Mouse (Mus musculus): Measurements from ENCODE around the gene Kif1b. TPM values are rescaled to one million over a fixed set of nuclear protein-coding genes. Genes with fewer than 3 reads are reported as not detected.
A peak's percentile ranks its signal among the peaks of the same experiment; 100 is the strongest.

Gene Kif1b
- total and polyA plus RNA-seq, 2 experiments from 2014 or later = 213 to 322 TPM

DNA sequence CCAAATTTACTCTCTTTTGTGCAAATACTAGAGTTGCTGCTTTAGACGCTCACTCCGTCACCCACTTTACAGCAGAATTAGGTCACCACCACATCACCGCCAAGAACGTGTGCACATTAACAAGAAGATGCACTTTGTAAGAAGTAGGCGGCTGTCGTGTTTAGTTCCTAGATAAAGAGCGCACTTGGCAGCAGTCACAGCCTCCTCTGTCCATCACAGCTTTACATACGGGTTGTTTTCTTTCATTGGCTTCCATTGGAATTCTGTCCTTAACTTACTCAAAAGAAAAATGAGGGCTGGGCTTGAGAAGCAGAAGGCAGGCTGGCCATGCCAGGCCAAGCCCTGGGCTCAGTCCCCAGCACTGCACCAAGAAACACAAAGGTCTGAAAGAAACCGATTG is 11.6 kb upstream of the Kif1b start:
- no peaks in the 10 kb centered on the region for H3K4me1 ChIP-seq (ENCODE audit: insufficient read depth, low read length)
- no peaks in the 10 kb centered on the region for H3K27me3 ChIP-seq (ENCODE audit: insufficient read depth, low read length)
- no peak overlapping the region for H3K9ac ChIP-seq (replicated peaks; ENCODE audit: low read length)
- no peak overlapping the region for H3K4me3 ChIP-seq (ENCODE audit: low read length)
- WGBS = 42% methylated on average over 9 of the region's 9 CpGs
- peak overlapping the region; percentile 60 for H3K27ac ChIP-seq
- no peak for TF ChIP-seq CTCF (IDR thresholded peaks at IDR 0.05; ENCODE audit: low read depth)
- ATAC-seq (peak; percentile 90), DNase-seq (ENCODE audit: low spot score) (peak; percentile 73)
- H3K4me2 ChIP-seq (ENCODE audit: low read depth, low read length) = no peak overlapping the region
- no peaks in the 10 kb centered on the region for H3K9me3 ChIP-seq (ENCODE audit: low read length)
- H3K36me3 ChIP-seq (ENCODE audit: insufficient read depth, low read length) = no peaks in the 10 kb centered on the region

GRCm38 (mm10) chr4:149317387-149317786 is 9.9 kb upstream of the Kif1b start:
- Histone ChIP-seq H3K27me3 (ENCODE audit: insufficient read depth, low read length) (no peaks in the 10 kb centered on the region), H3K9me3 (ENCODE audit: low read length) (no peaks in the 10 kb centered on the region), H3K4me1 (ENCODE audit: insufficient read depth, low read length) (no peaks in the 10 kb centered on the region), H3K9ac (replicated peaks; ENCODE audit: low read length) (no peak overlapping the region), H3K36me3 (ENCODE audit: insufficient read depth, low read length) (no peaks in the 10 kb centered on the region), H3K4me3 (ENCODE audit: low read length) (no peak overlapping the region), H3K4me2 (ENCODE audit: low read depth, low read length) (no peak overlapping the region), H3K27ac (peak overlapping the region; percentile 61)
- no peak for TF ChIP-seq CTCF (IDR thresholded peaks at IDR 0.05; ENCODE audit: low read depth)
- peak; percentile 69 for DNase-seq (ENCODE audit: low spot score)
- peak; percentile 68 for ATAC-seq
- WGBS = 40% methylated on average over 5 of the region's 5 CpGs

- no peak overlapping the region for H3K9ac ChIP-seq (replicated peaks; ENCODE audit: low read length)
- H3K27ac ChIP-seq = no peak overlapping the region
- ATAC-seq = no peak
- no peak for TF ChIP-seq CTCF (IDR thresholded peaks at IDR 0.05; ENCODE audit: low read depth)
- no peaks in the 10 kb centered on the region for H3K9me3 ChIP-seq (ENCODE audit: low read length)
- no peak for DNase-seq (ENCODE audit: low spot score)
- no peaks in the 10 kb centered on the region for H3K36me3 ChIP-seq (ENCODE audit: insufficient read depth, low read length)
- H3K27me3 ChIP-seq (ENCODE audit: insufficient read depth, low read length) = no peaks in the 10 kb centered on the region
- WGBS = 91% methylated on average over 11 of the region's 11 CpGs
- H3K4me2 ChIP-seq (ENCODE audit: low read depth, low read length) = no peak overlapping the region
- no peaks in the 10 kb centered on the region for H3K4me1 ChIP-seq (ENCODE audit: insufficient read depth, low read length)
- no peak overlapping the region for H3K4me3 ChIP-seq (ENCODE audit: low read length)
Observed at GRCm38 (mm10) chr4:149314275-149314837, 6.9 kb upstream of the Kif1b start.

DNA sequence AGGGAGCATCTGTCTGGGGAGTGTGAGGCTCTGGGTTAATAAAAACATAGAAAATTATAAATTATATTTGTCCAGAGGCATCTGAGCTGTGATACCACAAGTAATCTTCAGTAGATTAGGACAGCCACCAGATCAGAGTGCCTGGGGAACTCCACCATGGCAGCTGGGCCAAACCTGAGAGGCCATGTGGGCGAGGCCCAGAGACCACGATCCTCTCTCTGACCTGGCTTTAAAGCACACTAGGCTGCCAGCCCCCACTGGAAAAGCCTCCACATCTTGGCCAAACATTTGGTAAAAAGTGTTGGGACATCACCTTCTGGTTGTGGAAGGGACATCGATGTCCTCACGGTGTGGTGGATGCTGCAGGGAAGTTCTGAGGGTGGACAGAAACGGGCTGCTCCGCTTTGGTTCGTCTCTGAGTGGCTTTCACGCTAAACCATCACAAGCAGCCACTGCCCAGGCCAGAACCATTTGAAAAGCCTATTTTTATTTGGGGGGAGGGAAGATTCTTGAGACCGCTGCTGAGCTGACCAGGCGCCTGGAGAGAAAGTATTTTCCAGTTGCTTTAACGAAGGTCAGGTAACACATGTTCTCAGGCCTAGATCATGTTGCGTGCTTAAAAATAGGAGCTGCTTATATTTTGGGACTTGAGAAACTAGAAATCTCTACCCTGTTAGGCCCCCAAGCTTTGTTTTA is 6.2 kb upstream of the Kif1b start:
- TF ChIP-seq CTCF (IDR thresholded peaks at IDR 0.05; ENCODE audit: low read depth) = no peak
- Histone ChIP-seq H3K27me3 (ENCODE audit: insufficient read depth, low read length) (no peaks in the 10 kb centered on the region), H3K4me1 (ENCODE audit: insufficient read depth, low read length) (no peaks in the 10 kb centered on the region), H3K27ac (no peak overlapping the region), H3K36me3 (ENCODE audit: insufficient read depth, low read length) (no peaks in the 10 kb centered on the region), H3K9ac (replicated peaks; ENCODE audit: low read length) (no peak overlapping the region), H3K9me3 (ENCODE audit: low read length) (no peaks in the 10 kb centered on the region), H3K4me2 (ENCODE audit: low read depth, low read length) (no peak overlapping the region), H3K4me3 (ENCODE audit: low read length) (no peak overlapping the region)
- no peak for DNase-seq (ENCODE audit: low spot score)
- WGBS = 81% methylated on average over 12 of the region's 12 CpGs
- ATAC-seq = no peak

- ATAC-seq = no peak
- 86% methylated on average over 5 of the region's 5 CpGs for WGBS
- H3K27ac ChIP-seq = no peak overlapping the region
Observed at GRCm38 (mm10) chr4:149311996-149312395, 4.5 kb upstream of the Kif1b start.

DNA sequence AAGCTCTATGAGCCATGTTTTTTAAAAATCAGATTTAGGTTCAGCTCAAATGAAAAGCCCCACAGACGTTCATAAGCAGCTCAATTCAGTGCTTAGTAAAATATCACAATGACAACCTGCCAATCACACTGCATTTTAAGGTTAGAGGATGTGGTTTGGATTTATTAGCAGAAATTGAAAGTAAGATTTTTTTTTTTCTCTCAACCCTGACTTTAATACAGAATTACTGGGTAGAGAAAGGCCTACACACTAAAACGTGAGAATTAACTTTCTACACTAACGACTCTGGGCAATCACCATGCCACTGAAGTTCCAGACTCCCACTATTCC is 963 bp upstream of the Kif1b start:
- H3K36me3 ChIP-seq (ENCODE audit: insufficient read depth, low read length) = no peaks in the 10 kb centered on the region

More at GRCm38 (mm10) chr4:149311996-149312395, 4.5 kb upstream of the Kif1b start:
- Histone ChIP-seq H3K4me1 (ENCODE audit: insufficient read depth, low read length) (no peaks in the 10 kb centered on the region), H3K9me3 (ENCODE audit: low read length) (no peaks in the 10 kb centered on the region), H3K27me3 (ENCODE audit: insufficient read depth, low read length) (no peaks in the 10 kb centered on the region), H3K36me3 (ENCODE audit: insufficient read depth, low read length) (no peaks in the 10 kb centered on the region), H3K4me2 (ENCODE audit: low read depth, low read length) (no peak overlapping the region), H3K4me3 (ENCODE audit: low read length) (no peak overlapping the region), H3K9ac (replicated peaks; ENCODE audit: low read length) (no peak overlapping the region)
- DNase-seq (ENCODE audit: low spot score) = no peak
- no peak for TF ChIP-seq CTCF (IDR thresholded peaks at IDR 0.05; ENCODE audit: low read depth)

More for the DNA sequence above, 963 bp upstream of the Kif1b start:
- H3K27ac ChIP-seq = peak overlapping the region; percentile 99
- no peak for ATAC-seq
- no peak for TF ChIP-seq CTCF (IDR thresholded peaks at IDR 0.05; ENCODE audit: low read depth)
- H3K4me3 ChIP-seq (ENCODE audit: low read length) = peak overlapping the region; percentile 96
- no peaks in the 10 kb centered on the region for H3K27me3 ChIP-seq (ENCODE audit: insufficient read depth, low read length)
- H3K4me1 ChIP-seq (ENCODE audit: insufficient read depth, low read length) = peaks cover 11% of the 10 kb centered on the region
- H3K9me3 ChIP-seq (ENCODE audit: low read length) = no peaks in the 10 kb centered on the region
- peak overlapping the region; percentile 75 for H3K4me2 ChIP-seq (ENCODE audit: low read depth, low read length)
- peak overlapping the region; percentile 99 for H3K9ac ChIP-seq (replicated peaks; ENCODE audit: low read length)
- DNase-seq (ENCODE audit: low spot score) = no peak
- WGBS = 21% methylated on average over 3 of the region's 3 CpGs
